Mouse (Mus musculus) heart, postnatal 25 days (tissue): ENCODE results near the gene Anapc16. TPM values are rescaled to one million over a fixed set of nuclear protein-coding genes. Genes with fewer than 3 reads are reported as not detected.

Source experiments
- DNase-seq: peaks from one replicate; pipeline ENCODE4 v3.0.0; 2022; ENCODE audit warnings: low spot score
- intact Hi-C: fragments of 180-260 bp; cut with DNase I; formaldehyde crosslinking; loops from one replicate; pipeline ENCODE4 v1.15.1; 2025
- total RNA-seq, 2 experiments: library from RNA; stranded (reverse); gene quantifications; 2 replicates each; pipeline ENCODE4 v1.2.3; 2021

The Anapc16 gene
- total RNA-seq, result 10 to 100 TPM; 62.1 to 67.4 TPM

- intact Hi-C loops, result loop anchor here (5.0 kb wide), 1 partner anchor 65 kb away; no protein-coding TSS in a partner anchor
- peak; percentile 93 for DNase-seq
These were observed at the start of gene Anapc16, which contains the start of gene Ascc1 for GRCm38 (mm10) chr10:60002673-60003212. TSS of gene Anapc16 (minus strand) at chr10:60003135. TSS of gene Ascc1 (plus strand) at chr10:60002805.

DNA sequence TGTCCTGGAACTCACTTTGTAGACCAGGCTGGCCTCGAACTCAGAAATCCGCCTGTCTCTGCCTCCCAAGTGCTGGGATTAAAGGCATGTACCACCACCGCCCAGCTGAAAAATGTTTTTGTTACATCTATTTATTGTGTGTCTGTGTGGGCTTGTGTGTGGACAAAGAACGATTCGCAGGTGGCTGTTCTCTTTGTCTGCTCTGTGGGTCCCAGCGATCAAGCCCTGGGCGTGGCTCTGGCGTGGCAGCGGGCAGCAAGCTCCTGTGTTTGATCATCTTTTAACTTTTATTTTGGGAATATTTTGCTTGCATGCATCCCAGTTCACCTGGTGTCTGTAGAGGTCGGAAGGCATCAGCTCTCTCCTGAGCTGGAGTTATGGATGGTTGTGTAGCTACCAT is 47.6 kb upstream of the Anapc16 start:
- no peak for DNase-seq
- intact Hi-C loops, result no loop called here

GRCm38 (mm10) chr10:60046696-60047095 is 43.8 kb upstream of the Anapc16 start:
- intact Hi-C loops, result no loop called here
- no peak for DNase-seq

GRCm38 (mm10) chr10:60042350-60042922 is 39.5 kb upstream of the Anapc16 start:
- no peak for DNase-seq
- intact Hi-C loops, result no loop called here

- intact Hi-C loops, result no loop called here
- no peak for DNase-seq
These were observed 32.8 kb upstream of the Anapc16 start for GRCm38 (mm10) chr10:60035744-60036143.

- intact Hi-C loops, result no loop called here
- no peak for DNase-seq
These were observed 31.7 kb upstream of the Anapc16 start for GRCm38 (mm10) chr10:60034621-60035020.

GRCm38 (mm10) chr10:60033064-60033463 is 30.1 kb upstream of the Anapc16 start:
- intact Hi-C loops, result no loop called here
- no peak for DNase-seq

GRCm38 (mm10) chr10:60032622-60033021 is 29.7 kb upstream of the Anapc16 start:
- intact Hi-C loops, result no loop called here
- no peak for DNase-seq

GRCm38 (mm10) chr10:60031985-60032384 is 29.1 kb upstream of the Anapc16 start:
- intact Hi-C loops, result no loop called here
- DNase-seq, result no peak

DNA sequence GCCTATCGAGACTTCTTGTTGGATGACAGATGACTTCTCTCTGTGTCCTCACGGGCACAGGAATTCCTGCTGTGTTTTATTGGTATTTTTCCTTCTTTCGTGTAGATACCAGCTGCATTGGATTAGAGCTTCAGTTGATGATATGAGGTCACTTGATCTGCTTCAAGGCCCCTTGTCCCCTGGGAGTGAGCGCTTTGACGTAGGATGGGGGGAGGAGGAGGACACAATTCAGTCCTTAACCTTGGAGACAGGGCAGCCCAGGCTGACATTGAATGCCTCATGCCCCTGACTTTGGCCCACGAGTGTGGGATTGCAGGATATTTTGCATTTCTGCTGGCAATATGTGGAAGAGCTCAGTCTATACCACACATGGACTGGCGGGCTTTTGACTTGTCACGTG is 28.6 kb upstream of the Anapc16 start:
- DNase-seq, result no peak
- intact Hi-C loops, result no loop called here

GRCm38 (mm10) chr10:60029387-60029786 is 26.5 kb upstream of the Anapc16 start:
- intact Hi-C loops, result no loop called here
- no peak for DNase-seq

DNA sequence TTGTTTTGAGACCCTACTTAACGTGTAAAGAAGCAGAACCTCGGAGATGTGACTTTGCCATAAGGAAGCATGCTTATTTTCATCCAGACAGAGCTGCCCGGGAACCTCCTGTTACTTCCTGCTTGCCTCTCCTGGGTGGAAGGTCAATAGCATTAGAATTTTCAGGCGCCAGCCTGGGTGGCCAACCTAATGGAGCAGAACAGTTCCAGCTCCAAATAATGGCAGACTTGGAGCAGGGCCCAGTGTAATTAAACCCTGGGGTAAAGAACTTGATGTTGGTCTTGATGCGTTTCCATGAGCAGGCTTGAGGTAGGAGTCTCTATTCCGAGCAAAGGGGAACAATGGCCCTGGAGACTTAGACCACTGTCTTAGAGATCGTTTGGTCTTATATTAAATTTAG is 26.0 kb upstream of the Anapc16 start:
- intact Hi-C loops, result no loop called here
- no peak for DNase-seq

- intact Hi-C loops, result no loop called here
- no peak for DNase-seq
These were observed 25.2 kb upstream of the Anapc16 start for GRCm38 (mm10) chr10:60028181-60028580.

- intact Hi-C loops, result no loop called here
- DNase-seq, result no peak
These were observed 24.7 kb upstream of the Anapc16 start for GRCm38 (mm10) chr10:60027619-60028084.

DNA sequence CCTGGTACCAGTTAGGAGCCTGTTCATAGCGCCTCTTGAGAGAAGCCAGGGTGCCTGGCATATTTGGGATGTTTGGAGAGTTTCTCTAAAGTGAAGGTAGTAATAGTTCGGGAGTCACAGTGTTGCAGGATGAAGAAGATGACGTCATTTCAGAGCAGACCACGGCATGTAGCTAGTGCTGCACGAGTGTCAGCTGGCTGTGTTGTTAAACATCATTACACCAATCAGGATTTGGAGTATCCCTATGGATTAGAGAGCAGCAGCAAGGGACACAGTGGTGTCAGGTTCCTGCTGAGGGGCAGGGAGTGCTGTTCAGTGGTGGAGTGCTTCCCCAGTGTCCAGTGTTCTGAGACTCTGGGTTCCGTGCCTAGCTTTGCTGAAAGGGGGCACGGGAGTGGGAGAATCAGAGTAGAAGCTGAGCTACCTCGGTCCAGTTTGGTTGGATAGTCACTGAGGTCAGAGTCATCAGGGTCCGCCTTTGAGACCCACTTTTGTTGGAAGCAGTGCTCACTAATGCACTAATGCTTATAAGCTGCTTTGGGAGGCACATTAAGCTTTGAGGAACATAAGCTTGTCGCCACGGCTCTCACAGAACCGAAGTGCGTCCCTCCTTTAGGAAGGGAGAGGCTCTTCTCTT is 23.9 kb upstream of the Anapc16 start:
- DNase-seq, result no peak
- intact Hi-C loops, result no loop called here

DNA sequence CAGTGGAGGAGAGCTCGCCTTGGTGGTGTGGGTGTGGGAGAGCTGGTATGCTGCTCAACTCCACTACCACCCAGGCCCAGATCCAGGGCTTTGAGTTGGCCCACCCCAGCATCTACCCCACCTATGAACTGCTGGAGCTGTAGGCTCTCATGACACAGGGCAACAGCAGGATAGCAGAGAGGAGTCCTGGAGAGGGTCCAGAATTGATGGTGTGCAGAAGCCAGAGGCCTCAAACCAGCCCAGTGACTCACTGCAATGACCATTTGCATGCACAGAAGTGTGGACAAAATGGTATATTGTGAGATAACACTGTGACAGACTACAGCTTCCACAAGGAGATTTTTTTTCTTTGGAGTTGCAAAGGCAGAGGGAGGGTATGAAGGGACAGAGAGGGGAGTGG is 20.8 kb upstream of the Anapc16 start:
- DNase-seq, result no peak
- intact Hi-C loops, result no loop called here

GRCm38 (mm10) chr10:60019299-60019698 is 16.4 kb upstream of the Anapc16 start:
- DNase-seq, result no peak
- intact Hi-C loops, result loop anchor here (5.0 kb wide), 1 partner anchor 48 kb away; no protein-coding TSS in a partner anchor

- no peak for DNase-seq
- intact Hi-C loops, result loop anchor here (5.0 kb wide), 1 partner anchor 51 kb away; no protein-coding TSS in a partner anchor
These were observed 13.3 kb upstream of the Anapc16 start for GRCm38 (mm10) chr10:60016223-60016622.

- intact Hi-C loops, result no loop called here
- DNase-seq, result no peak
These were observed 6.2 kb upstream of the Anapc16 start for GRCm38 (mm10) chr10:60009115-60009514.

DNA sequence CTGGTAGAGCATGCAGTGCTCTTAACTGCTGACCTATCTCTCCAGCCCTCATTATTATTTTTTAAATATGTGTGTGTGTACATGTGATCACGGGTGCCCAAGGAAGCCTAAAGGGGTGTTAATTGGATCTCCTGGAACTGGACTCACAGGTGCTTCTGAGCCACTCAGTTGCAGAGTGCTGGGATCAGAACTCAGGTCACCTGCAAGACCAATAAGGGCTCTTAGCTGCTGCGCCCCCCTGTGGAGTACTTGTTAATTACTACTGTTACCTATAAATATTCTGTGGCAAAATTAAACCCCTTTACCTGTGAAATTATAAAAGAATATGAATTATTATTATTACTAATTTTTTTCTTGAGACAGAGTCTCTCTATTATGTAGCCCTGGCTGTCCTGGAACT is 2.3 kb upstream of the Anapc16 start:
- no peak for DNase-seq
- intact Hi-C loops, result loop anchor here (1.0 kb wide), 1 partner anchor 112 kb away; no protein-coding TSS in a partner anchor

DNA sequence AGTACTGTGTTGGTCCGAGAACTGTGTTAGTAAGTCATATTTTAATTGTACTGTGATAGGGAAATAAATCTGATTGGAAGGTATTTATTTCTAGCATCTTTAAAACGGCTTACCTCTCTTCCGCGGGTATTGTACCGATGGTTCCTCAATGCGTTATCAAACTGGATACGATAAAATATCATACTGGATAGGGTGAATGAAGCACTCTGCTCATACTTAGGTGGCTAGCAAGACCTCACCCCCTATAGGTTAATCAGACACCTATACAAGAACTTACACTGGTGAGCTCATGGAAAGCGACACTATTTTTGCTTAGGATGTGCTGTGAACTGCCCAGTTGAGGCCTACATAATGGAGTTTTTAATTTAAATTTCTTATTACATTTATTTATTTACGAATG is 912 bp upstream of the Anapc16 start:
- intact Hi-C loops, result loop anchor here (5.0 kb wide), 1 partner anchor 63 kb away; no protein-coding TSS in a partner anchor
- no peak for DNase-seq
